Mouse (Mus musculus): ENCODE data around the gene Cmtm8. TPM values are rescaled to one million over a fixed set of nuclear protein-coding genes. Genes with fewer than 3 reads are reported as not detected.

Cmtm8 gene
- polyA plus RNA-seq, 1 experiment, result 8.2 TPM

- H3K27ac ChIP-seq (ENCODE audit: insufficient read depth, low read length), result no peak overlapping the region
- H3K27me3 ChIP-seq (ENCODE audit: control insufficient read depth, insufficient read depth, low read length, poor library complexity, severe bottlenecking), result no peaks in the 10 kb centered on the region
- no peak overlapping the region for H3K4me3 ChIP-seq (ENCODE audit: low read depth, low read length)
- H3K9me3 ChIP-seq (replicated peaks; ENCODE audit: control insufficient read depth, insufficient read depth, low read length, poor library complexity, severe bottlenecking), result no peaks in the 10 kb centered on the region
- no peak overlapping the region for H3K9ac ChIP-seq (ENCODE audit: low read depth, poor library complexity, severe bottlenecking)
- no peaks in the 10 kb centered on the region for H3K36me3 ChIP-seq (ENCODE audit: control insufficient read depth, insufficient read depth, low read length, poor library complexity, severe bottlenecking)
- TF ChIP-seq CTCF (IDR thresholded peaks at IDR 0.05; ENCODE audit: low read depth, low read length), result no peak
- TF ChIP-seq EP300 (IDR thresholded peaks at IDR 0.05; ENCODE audit: insufficient read depth, low read depth, low read length), result no peak
- TF ChIP-seq POLR2A (IDR thresholded peaks at IDR 0.05; ENCODE audit: insufficient read depth, low read length), result no peak
- H3K4me1 ChIP-seq (ENCODE audit: control insufficient read depth, insufficient read depth, low read length), result peaks cover 6% of the 10 kb centered on the region
Measured at GRCm38 (mm10) chr9:114788697-114789096, 55.3 kb downstream of the Cmtm8 start.

- H3K4me1 ChIP-seq (ENCODE audit: control insufficient read depth, insufficient read depth, low read length), result peaks cover 6% of the 10 kb centered on the region
- H3K9ac ChIP-seq (ENCODE audit: low read depth, poor library complexity, severe bottlenecking), result no peak overlapping the region
- no peaks in the 10 kb centered on the region for H3K36me3 ChIP-seq (ENCODE audit: control insufficient read depth, insufficient read depth, low read length, poor library complexity, severe bottlenecking)
- no peak overlapping the region for H3K27ac ChIP-seq (ENCODE audit: insufficient read depth, low read length)
- no peaks in the 10 kb centered on the region for H3K27me3 ChIP-seq (ENCODE audit: control insufficient read depth, insufficient read depth, low read length, poor library complexity, severe bottlenecking)
- no peak overlapping the region for H3K4me3 ChIP-seq (ENCODE audit: low read depth, low read length)
- TF ChIP-seq POLR2A (IDR thresholded peaks at IDR 0.05; ENCODE audit: insufficient read depth, low read length), result no peak
- no peak for TF ChIP-seq EP300 (IDR thresholded peaks at IDR 0.05; ENCODE audit: insufficient read depth, low read depth, low read length)
- no peak for TF ChIP-seq CTCF (IDR thresholded peaks at IDR 0.05; ENCODE audit: low read depth, low read length)
- H3K9me3 ChIP-seq (replicated peaks; ENCODE audit: control insufficient read depth, insufficient read depth, low read length, poor library complexity, severe bottlenecking), result no peaks in the 10 kb centered on the region
Measured at GRCm38 (mm10) chr9:114787716-114788115, 56.2 kb downstream of the Cmtm8 start.

- no peaks in the 10 kb centered on the region for H3K27me3 ChIP-seq (ENCODE audit: control insufficient read depth, insufficient read depth, low read length, poor library complexity, severe bottlenecking)
- H3K4me3 ChIP-seq (ENCODE audit: low read depth, low read length), result no peak overlapping the region
- no peak overlapping the region for H3K27ac ChIP-seq (ENCODE audit: insufficient read depth, low read length)
- TF ChIP-seq EP300 (IDR thresholded peaks at IDR 0.05; ENCODE audit: insufficient read depth, low read depth, low read length) (no peak), POLR2A (IDR thresholded peaks at IDR 0.05; ENCODE audit: insufficient read depth, low read length) (no peak), CTCF (IDR thresholded peaks at IDR 0.05; ENCODE audit: low read depth, low read length) (no peak)
- H3K9me3 ChIP-seq (replicated peaks; ENCODE audit: control insufficient read depth, insufficient read depth, low read length, poor library complexity, severe bottlenecking), result no peaks in the 10 kb centered on the region
- no peaks in the 10 kb centered on the region for H3K36me3 ChIP-seq (ENCODE audit: control insufficient read depth, insufficient read depth, low read length, poor library complexity, severe bottlenecking)
- no peak overlapping the region for H3K9ac ChIP-seq (ENCODE audit: low read depth, poor library complexity, severe bottlenecking)
- H3K4me1 ChIP-seq (ENCODE audit: control insufficient read depth, insufficient read depth, low read length), result peaks cover 6% of the 10 kb centered on the region
Measured at GRCm38 (mm10) chr9:114787134-114787533, 56.8 kb downstream of the Cmtm8 start.

- Histone ChIP-seq H3K27ac (ENCODE audit: insufficient read depth, low read length) (peak overlapping the region; percentile 91), H3K9ac (ENCODE audit: low read depth, poor library complexity, severe bottlenecking) (peak overlapping the region; percentile 38; the same call in 1 of the 2 replicates), H3K9me3 (replicated peaks; ENCODE audit: control insufficient read depth, insufficient read depth, low read length, poor library complexity, severe bottlenecking) (no peaks in the 10 kb centered on the region), H3K4me1 (ENCODE audit: control insufficient read depth, insufficient read depth, low read length) (no peaks in the 10 kb centered on the region), H3K4me3 (ENCODE audit: low read depth, low read length) (peak overlapping the region; percentile 12; the same call in 1 of the 2 replicates), H3K36me3 (ENCODE audit: control insufficient read depth, insufficient read depth, low read length, poor library complexity, severe bottlenecking) (no peaks in the 10 kb centered on the region), H3K27me3 (ENCODE audit: control insufficient read depth, insufficient read depth, low read length, poor library complexity, severe bottlenecking) (no peaks in the 10 kb centered on the region)
- no peak for TF ChIP-seq CTCF (IDR thresholded peaks at IDR 0.05; ENCODE audit: low read depth, low read length)
Measured at GRCm38 (mm10) chr9:114785432-114786125, 58.4 kb downstream of the Cmtm8 start.

GRCm38 (mm10) chr9:114781526-114782212, 62.3 kb downstream of the Cmtm8 start, which contains the start of gene Cmtm7:
Gene Cmtm7 (minus strand): TSS chr9:114781856.
- Histone ChIP-seq H3K27ac (ENCODE audit: insufficient read depth, low read length) (peak within 1 kb of the TSS; percentile 49), H3K9ac (ENCODE audit: low read depth, poor library complexity, severe bottlenecking) (peak within 1 kb of the TSS; percentile 88), H3K4me1 (ENCODE audit: control insufficient read depth, insufficient read depth, low read length) (no peaks in the 10 kb centered on the region), H3K9me3 (replicated peaks; ENCODE audit: control insufficient read depth, insufficient read depth, low read length, poor library complexity, severe bottlenecking) (no peaks in the 10 kb centered on the region), H3K36me3 (ENCODE audit: control insufficient read depth, insufficient read depth, low read length, poor library complexity, severe bottlenecking) (no peaks in the 10 kb centered on the region), H3K4me3 (ENCODE audit: low read depth, low read length) (peak within 1 kb of the TSS; percentile 77), H3K27me3 (ENCODE audit: control insufficient read depth, insufficient read depth, low read length, poor library complexity, severe bottlenecking) (no peaks in the 10 kb centered on the region)
- TF ChIP-seq EP300 (IDR thresholded peaks at IDR 0.05; ENCODE audit: insufficient read depth, low read depth, low read length), result no peak
- no peak for TF ChIP-seq POLR2A (IDR thresholded peaks at IDR 0.05; ENCODE audit: insufficient read depth, low read length)
- TF ChIP-seq CTCF (IDR thresholded peaks at IDR 0.05; ENCODE audit: low read depth, low read length), result no peak
